15 mouse cellular contexts compared by ENCODE assay signal in the genomic region with DNA sequence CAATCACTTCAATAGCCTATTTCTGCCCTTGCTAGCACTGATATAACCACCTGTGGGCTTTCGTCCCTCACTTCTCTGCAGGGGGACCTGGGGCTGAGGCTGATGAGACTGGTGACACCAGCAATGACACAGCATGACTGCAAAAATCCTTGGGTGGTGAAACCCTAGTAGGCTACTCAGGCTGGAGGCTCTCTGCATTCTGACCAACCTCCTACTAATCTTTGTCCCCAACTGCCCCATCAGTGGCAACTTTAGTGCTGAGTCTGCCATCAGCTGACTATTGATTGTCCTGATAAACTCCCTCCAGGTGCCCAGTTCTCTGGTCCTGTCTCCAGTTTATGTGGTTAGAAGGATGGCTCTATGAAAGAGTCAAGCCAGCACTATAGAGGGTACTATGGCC. TPM values are rescaled to one million over a fixed set of nuclear protein-coding genes. Genes with fewer than 3 reads are reported as not detected.
DNase-seq lines count a peak whose midpoint lies in the region; ATAC-seq lines count a peak whose summit lies in the region.
"Had no signal": no experiment of that assay in that cellular context is flagged by ENCODE, and none has a peak within 500 bp of the region (broad histone marks: within the 10 kb centered on the region; RNA-seq: fewer than 3 reads in every experiment).

No protein-coding gene starts in this region.

- H3K9me3 ChIP-seq in heart, embryonic 16.5 days (replicated peaks; ENCODE audit: control insufficient read depth, low read length): no peaks in the 10 kb centered on the region
- no peaks in the 10 kb centered on the region for H3K9me3 ChIP-seq in embryonic facial prominence, embryonic 10.5 days
- no peaks in the 10 kb centered on the region for H3K9me3 ChIP-seq in intestine, embryonic 14.5 days (ENCODE audit: control insufficient read depth, low read length)
- no peaks in the 10 kb centered on the region for H3K9me3 ChIP-seq in liver, embryonic 13.5 days (replicated peaks)
- H3K9me3 ChIP-seq: hindbrain, embryonic 15.5 days had no signal

- peaks cover 63% of the 10 kb centered on the region for H3K4me1 ChIP-seq in heart, embryonic 16.5 days (ENCODE audit: control insufficient read depth, insufficient read depth, low read length)
- H3K4me1 ChIP-seq in embryonic facial prominence, embryonic 10.5 days: peaks cover 55% of the 10 kb centered on the region
- H3K4me1 ChIP-seq in intestine, embryonic 14.5 days (replicated peaks; ENCODE audit: control insufficient read depth, insufficient read depth, low read length): peaks cover 36% of the 10 kb centered on the region
- H3K4me1 ChIP-seq in liver, embryonic 13.5 days (replicated peaks): peaks cover 25% of the 10 kb centered on the region
- H3K4me1 ChIP-seq: hindbrain, embryonic 15.5 days had no signal

- DNase-seq in heart, postnatal 36 days: no peak
- no peak for DNase-seq in embryonic facial prominence, embryonic 10.5 days (ENCODE audit: low spot score)
- no peak for DNase-seq in intestine, embryonic 14.5 days (ENCODE audit: low spot score)
- peak; percentile 23 for DNase-seq in liver, embryonic 13.5 days
- DNase-seq in cerebellum, postnatal 10 days: no peak
- DNase-seq: adrenal gland, postnatal 25 days; cerebellum, adult 11 months; kidney, postnatal 36 days; thymus, postnatal 25 days had no signal

- ATAC-seq in heart, embryonic 16.5 days (replicated peaks; ENCODE audit: extremely low read depth, insufficient read depth, low FRiP score): no peak
- no peak for ATAC-seq in intestine, embryonic 14.5 days (replicated peaks; ENCODE audit: low FRiP score, low TSS enrichment, low read depth)
- ATAC-seq in liver, embryonic 13.5 days (ENCODE audit: low read depth): peak; percentile 76
- ATAC-seq in cerebellum, adult (ENCODE audit: insufficient number of reproducible peaks, low FRiP score, low TSS enrichment): no peak

- peaks cover 11% of the 10 kb centered on the region for H3K36me3 ChIP-seq in heart, embryonic 16.5 days (ENCODE audit: control insufficient read depth, insufficient read depth)
- H3K36me3 ChIP-seq in embryonic facial prominence, embryonic 10.5 days (replicated peaks): peaks cover 84% of the 10 kb centered on the region
- H3K36me3 ChIP-seq in intestine, embryonic 14.5 days (ENCODE audit: control insufficient read depth, insufficient read depth, low read length): peaks cover 62% of the 10 kb centered on the region
- peaks cover 44% of the 10 kb centered on the region for H3K36me3 ChIP-seq in liver, embryonic 13.5 days

- H3K27ac ChIP-seq in heart, embryonic 16.5 days (ENCODE audit: low read length): peak overlapping the region; percentile 94
- peak overlapping the region; percentile 59 for H3K27ac ChIP-seq in embryonic facial prominence, embryonic 10.5 days (replicated peaks)
- H3K27ac ChIP-seq in intestine, embryonic 14.5 days (ENCODE audit: low read depth): peak overlapping the region; percentile 30; the same call in 1 of the 2 replicates
- no peak overlapping the region for H3K27ac ChIP-seq in liver, embryonic 13.5 days
- H3K27ac ChIP-seq: hindbrain, embryonic 15.5 days; left cerebral cortex, adult 2 months had no signal

- WGBS in heart, embryonic 16.5 days: 76% methylated on average over 1 of the region's 1 CpGs
- WGBS in embryonic facial prominence, embryonic 10.5 days: 84% methylated on average over 1 of the region's 1 CpGs
- 93% methylated on average over 1 of the region's 1 CpGs for WGBS in intestine, embryonic 14.5 days
- 60% methylated on average over 1 of the region's 1 CpGs for WGBS in liver, embryonic 13.5 days (ENCODE audit: insufficient replicate concordance)

- intact Hi-C loops in heart, postnatal 36 days (cut with DNase I): no loop called here

- no peak overlapping the region for H3K4me2 ChIP-seq in heart, embryonic 16.5 days (ENCODE audit: low read depth, low read length)
- H3K4me2 ChIP-seq in intestine, embryonic 14.5 days (ENCODE audit: low read length): no peak overlapping the region
- H3K4me2 ChIP-seq in liver, embryonic 13.5 days: no peak overlapping the region
- H3K4me2 ChIP-seq: hindbrain, embryonic 15.5 days had no signal

- no peaks in the 10 kb centered on the region for H3K27me3 ChIP-seq in heart, embryonic 16.5 days (ENCODE audit: control insufficient read depth, insufficient read depth, low read length)
- H3K27me3 ChIP-seq in embryonic facial prominence, embryonic 10.5 days (replicated peaks; ENCODE audit: low read depth, poor library complexity, severe bottlenecking): no peaks in the 10 kb centered on the region
- H3K27me3 ChIP-seq in intestine, embryonic 14.5 days (replicated peaks; ENCODE audit: control insufficient read depth, insufficient read depth, low read length): no peaks in the 10 kb centered on the region
- H3K27me3 ChIP-seq in liver, embryonic 13.5 days: no peaks in the 10 kb centered on the region
- H3K27me3 ChIP-seq: hindbrain, embryonic 15.5 days had no signal

- no peak overlapping the region for H3K4me3 ChIP-seq in heart, embryonic 16.5 days (ENCODE audit: low read length)
- no peak overlapping the region for H3K4me3 ChIP-seq in embryonic facial prominence, embryonic 10.5 days
- H3K4me3 ChIP-seq in intestine, embryonic 14.5 days (ENCODE audit: low read depth, low read length): no peak overlapping the region
- H3K4me3 ChIP-seq in liver, embryonic 13.5 days (replicated peaks): no peak overlapping the region
- H3K4me3 ChIP-seq: hindbrain, embryonic 15.5 days; left cerebral cortex, adult 2 months; myocyte had no signal

- H3K9ac ChIP-seq in heart, embryonic 16.5 days (ENCODE audit: low read length): no peak overlapping the region
- no peak overlapping the region for H3K9ac ChIP-seq in intestine, embryonic 14.5 days (ENCODE audit: low read length)
- no peak overlapping the region for H3K9ac ChIP-seq in liver, embryonic 13.5 days
- H3K9ac ChIP-seq: hindbrain, embryonic 15.5 days had no signal

RNA-seq across cellular contexts. Expression of gene Ddc, which starts 54.6 kb away (rescaled TPM):
- 112 TPM in 2 replicates for polyA plus RNA-seq in heart, embryonic 16.5 days (2015; fragmentation: Nextera tagmentation; extraction: Ambion mirVana)
- total RNA-seq in heart, postnatal 36 days (2021): 1 to 10 TPM; 2.1 to 2.4 TPM
- polyA plus RNA-seq in embryonic facial prominence, embryonic 10.5 days (2016; fragmentation: Nextera tagmentation; extraction: Ambion mirVana): 6.9 and 8.8 TPM in 2 replicates
- polyA plus RNA-seq in intestine, embryonic 14.5 days (2014; fragmentation: Nextera tagmentation; extraction: Ambion mirVana): 34.8 and 37.3 TPM in 2 replicates
- 9.7 and 11.3 TPM in 2 replicates for polyA plus RNA-seq in liver, embryonic 13.5 days (2015; fragmentation: Nextera tagmentation; extraction: Ambion mirVana)
- total RNA-seq: megakaryocyte progenitor cell, adult 5-6 weeks had no signal
